Mouse (Mus musculus) spleen, embryonic (tissue): ENCODE measurements around the gene Clec2g.

Experiments
- CTCF ChIA-PET: fragments of 350-600 bp; sonication (Branson Sonifier 250); formaldehyde crosslinking; loops from one replicate; lab custom pipeline; 2022; lab: Charles Lee

Gene Clec2g

DNA sequence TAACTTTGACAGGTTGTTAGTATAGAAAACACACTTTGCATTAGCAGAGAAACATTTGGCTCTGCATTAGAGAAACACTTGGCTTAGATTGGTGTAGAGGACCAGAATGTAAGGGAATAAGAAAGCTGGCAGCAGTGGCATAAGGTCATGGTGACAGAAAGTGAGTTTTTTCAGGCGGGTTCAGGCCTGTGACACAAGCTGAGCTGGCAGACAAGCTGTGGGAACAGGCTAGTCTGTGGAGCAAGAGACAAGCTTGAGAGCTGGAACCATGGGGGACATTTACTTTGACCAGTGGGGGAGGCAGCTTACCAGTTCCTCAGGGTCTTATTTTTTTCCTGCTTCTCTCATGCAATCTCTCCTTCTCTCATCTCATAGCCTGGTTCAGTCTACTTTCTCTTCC, 78.8 kb downstream of the Clec2g start:
- CTCF ChIA-PET = interaction anchor here (0.5 kb wide), 1 partner anchor 197 kb away, joined by 3 read pairs; no protein-coding TSS in a partner anchor

DNA sequence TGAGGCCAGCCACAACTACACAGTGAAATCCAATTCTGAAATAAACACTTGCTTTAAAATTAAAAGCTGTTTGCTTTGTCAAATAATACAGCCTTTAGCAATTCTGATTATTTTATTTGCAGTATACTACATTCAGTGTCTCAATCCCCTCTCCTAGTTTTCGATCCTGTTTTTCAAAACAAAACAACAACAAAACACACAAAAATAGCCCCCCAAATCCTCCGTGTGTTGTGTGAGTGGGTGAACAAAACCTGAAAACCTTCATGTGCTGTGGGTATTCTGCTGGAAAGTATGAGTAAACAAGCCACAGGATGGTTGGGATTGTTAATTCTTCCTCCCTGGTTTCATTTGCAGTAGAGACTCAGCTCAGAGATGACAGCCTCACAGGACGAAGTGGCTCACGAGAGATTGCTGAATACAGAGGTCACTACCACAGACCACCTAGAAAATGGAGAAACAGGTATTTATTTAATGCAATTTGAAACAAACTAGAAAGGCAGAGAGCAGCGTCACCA, 79.6 kb downstream of the Clec2g start:
- CTCF ChIA-PET = interaction anchor here (0.5 kb wide), 1 partner anchor 196 kb away, joined by 3 read pairs; no protein-coding TSS in a partner anchor

DNA sequence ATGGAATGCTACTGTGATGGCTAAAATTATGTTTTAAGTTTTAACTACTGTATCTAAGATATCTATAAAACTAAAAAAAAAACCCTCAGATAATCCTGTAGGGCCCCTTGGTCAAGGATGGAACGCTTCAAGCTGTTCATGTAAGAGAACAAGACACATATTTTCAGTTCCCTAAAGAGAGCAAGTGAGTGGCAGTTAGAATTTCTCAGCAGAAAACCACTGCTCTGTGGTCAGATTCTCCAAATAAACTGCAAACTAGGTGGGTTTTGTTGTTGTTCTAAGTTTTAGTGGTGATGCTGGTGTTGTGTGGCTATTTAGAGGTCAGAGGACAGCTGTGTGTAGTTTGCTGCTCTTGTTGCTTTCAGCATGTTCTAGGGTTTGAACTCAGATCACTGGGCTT, 80.2 kb downstream of the Clec2g start:
- CTCF ChIA-PET = interaction anchor here (0.6 to 0.7 kb wide), 2 partner anchors 201 to 276 kb away, joined by 3 read pairs; no protein-coding TSS in a partner anchor

DNA sequence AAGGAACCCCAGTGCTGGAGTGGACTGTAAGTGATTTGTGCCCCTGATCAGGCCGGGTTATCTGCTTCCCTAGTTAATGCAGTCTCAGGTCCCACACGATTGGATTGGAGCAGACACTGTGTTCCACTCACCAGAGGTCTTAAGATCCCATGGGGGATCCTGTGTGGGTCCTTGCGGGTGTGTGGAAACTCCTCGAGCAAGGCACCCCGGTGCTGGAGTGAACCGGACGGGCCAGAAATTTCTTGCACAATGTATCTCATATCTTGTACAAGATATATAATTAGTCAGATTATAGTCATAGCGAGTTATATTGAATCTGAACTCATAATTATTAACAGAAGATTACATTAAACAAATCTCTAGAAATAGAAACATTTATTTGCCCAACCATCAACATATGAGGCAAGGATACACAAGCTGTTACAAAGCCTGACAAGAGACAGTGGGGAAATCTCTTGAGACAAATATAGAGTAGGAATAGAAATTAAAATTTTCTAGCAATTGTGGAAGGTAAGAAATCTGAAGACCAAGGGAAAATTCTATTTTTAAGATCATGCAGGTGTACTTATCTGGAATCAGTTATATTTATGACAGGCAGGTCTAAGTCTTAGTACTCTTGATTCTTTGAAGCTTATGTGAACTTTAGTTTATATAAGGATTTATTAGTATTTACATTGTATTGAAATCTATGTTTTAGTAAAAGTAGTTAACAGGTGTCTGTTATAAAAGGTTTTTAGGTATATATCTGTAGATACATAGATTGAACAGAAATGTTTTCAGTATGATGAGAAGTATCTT, 93.5 kb downstream of the Clec2g start:
- CTCF ChIA-PET = interaction anchor here (0.7 kb wide), 1 partner anchor 235 kb away, joined by 3 read pairs; no protein-coding TSS in a partner anchor

DNA sequence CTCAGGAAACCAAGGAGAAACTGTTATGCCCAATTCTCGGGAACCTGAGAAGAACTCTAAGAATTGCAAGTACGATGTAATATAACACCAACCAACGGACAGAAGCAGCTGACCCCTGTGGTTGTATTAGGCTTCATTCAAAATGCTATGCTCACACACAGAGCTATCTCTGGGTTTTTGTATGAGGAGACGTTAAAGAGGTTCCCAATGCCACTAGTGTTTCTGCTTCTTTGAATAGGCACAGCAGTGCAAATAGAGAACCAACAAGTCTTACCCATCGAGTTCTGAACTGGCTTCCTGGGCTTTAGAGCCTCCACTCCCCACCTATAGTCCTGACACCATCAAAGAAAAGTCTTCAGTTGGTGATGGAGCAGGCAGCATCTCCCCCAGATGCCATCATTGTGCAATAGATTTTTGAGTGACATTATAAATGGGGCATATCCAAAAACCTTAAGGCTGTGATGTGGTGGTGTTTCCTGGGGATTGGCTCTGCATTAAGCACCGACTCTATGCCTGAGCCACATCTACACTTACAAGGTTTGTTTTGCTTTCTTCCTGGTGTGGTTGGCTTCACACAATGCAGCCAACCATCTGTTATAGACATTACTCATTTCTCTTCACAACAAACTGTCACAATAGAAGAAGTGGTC, 96.1 kb downstream of the Clec2g start:
- CTCF ChIA-PET = no interaction called here

DNA sequence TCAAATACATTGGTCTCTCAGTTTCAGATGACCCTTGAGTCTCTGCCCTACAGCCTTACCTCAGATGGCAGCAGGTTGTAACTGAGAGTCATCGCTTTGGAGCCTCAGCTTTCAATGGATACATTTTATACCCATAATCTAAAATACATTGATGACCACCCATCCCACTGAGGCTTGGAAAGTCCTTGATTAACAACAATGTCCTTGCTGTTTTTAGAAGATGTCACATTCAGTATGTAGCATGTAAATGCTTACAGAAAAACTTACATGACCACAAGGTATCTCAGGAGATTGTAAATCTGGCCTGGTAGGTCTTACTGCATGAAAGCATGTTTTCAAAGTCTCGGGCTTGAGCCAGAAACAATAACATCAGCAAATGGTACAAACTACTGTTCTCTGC, 96.8 kb downstream of the Clec2g start:
- CTCF ChIA-PET = no interaction called here

DNA sequence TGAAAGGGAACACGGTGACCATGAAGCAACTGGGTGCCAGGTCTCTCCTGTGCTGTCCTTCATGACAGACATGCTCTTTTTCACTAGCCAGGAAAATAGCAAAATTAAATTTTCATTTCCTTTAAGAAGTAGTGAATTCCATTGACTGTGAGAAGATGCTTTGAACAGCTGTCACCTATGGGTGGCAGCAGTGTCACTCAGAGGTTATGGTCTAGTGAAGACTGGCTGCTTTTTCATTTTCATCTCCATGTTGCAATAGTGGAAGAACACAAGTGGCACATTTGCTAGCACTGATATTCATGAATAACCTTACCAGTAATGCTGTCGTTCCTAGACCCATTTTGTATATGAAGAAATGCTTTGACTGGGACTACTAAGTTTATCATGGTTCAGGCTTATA, 99.2 kb downstream of the Clec2g start:
- CTCF ChIA-PET = interaction anchor here (0.5 to 0.6 kb wide), 2 partner anchors 87 to 221 kb away, joined by 3 read pairs; no protein-coding TSS in a partner anchor
